8 mouse cellular contexts compared by ENCODE assay signal in genomic region chr8:111536031-111536977, GRCm38 (mm10). TPM values are rescaled to one million over a fixed set of nuclear protein-coding genes. Genes with fewer than 3 reads are reported as not detected.
A peak's percentile ranks its signal among the peaks of the same experiment; 100 is the strongest.
DNase-seq lines count a peak whose midpoint lies in the region; ATAC-seq and TF ChIP-seq lines count a peak whose summit lies in the region.

Gene Znrf1, plus strand, starts transcription at chr8:111536097.

- H3K4me2 ChIP-seq in heart, embryonic 12.5 days = peak within 1 kb of the TSS; percentile 91
- H3K4me2 ChIP-seq in kidney, embryonic 16.5 days (replicated peaks; ENCODE audit: low read depth, low read length) = peak within 1 kb of the TSS; percentile 88
- H3K4me2 ChIP-seq in liver, embryonic 12.5 days = peak within 1 kb of the TSS; percentile 99
- peak within 1 kb of the TSS; percentile 83 for H3K4me2 ChIP-seq in stomach, embryonic 15.5 days

- TF ChIP-seq POLR2A in brain, embryonic 14.5 days (IDR thresholded peaks at IDR 0.05; ENCODE audit: borderline replicate concordance, extremely low read depth, insufficient read depth, insufficient read length, poor library complexity, severe bottlenecking) = peak; percentile 79

- peak within 1 kb of the TSS; percentile 73 for H3K4me3 ChIP-seq in erythroblast, embryonic 14.5 days (replicated peaks)
- H3K4me3 ChIP-seq in heart, embryonic 12.5 days = peak within 1 kb of the TSS; percentile 95
- peak within 1 kb of the TSS; percentile 89 for H3K4me3 ChIP-seq in kidney, embryonic 16.5 days (ENCODE audit: low read length)
- H3K4me3 ChIP-seq in liver, embryonic 12.5 days = peak within 1 kb of the TSS; percentile 78
- peak within 1 kb of the TSS; percentile 94 for H3K4me3 ChIP-seq in stomach, embryonic 15.5 days (replicated peaks)

- H3K9me3 ChIP-seq in erythroblast, embryonic 14.5 days (ENCODE audit: control insufficient read depth, low read length) = no peaks in the 10 kb centered on the region
- H3K9me3 ChIP-seq in heart, embryonic 12.5 days (replicated peaks) = no peaks in the 10 kb centered on the region
- no peaks in the 10 kb centered on the region for H3K9me3 ChIP-seq in kidney, embryonic 16.5 days (ENCODE audit: low read length)
- no peaks in the 10 kb centered on the region for H3K9me3 ChIP-seq in liver, embryonic 12.5 days (replicated peaks)
- H3K9me3 ChIP-seq in stomach, embryonic 15.5 days = no peaks in the 10 kb centered on the region

- DNase-seq in CD4-positive, CD25-positive, alpha-beta regulatory T cell, adult 2 months (ENCODE audit: low read depth, low spot score) = peak; percentile 84
- DNase-seq in brain, embryonic 14.5 days (ENCODE audit: low read depth) = peak; percentile 90
- peak; percentile 57 to 68 for DNase-seq in natural killer cell, adult 2 months (ENCODE audit: low spot score in 2 of 2)

- peak; percentile 90 for ATAC-seq in heart, embryonic 12.5 days (ENCODE audit: insufficient number of reproducible peaks, low FRiP score)
- peak; percentile 95 for ATAC-seq in kidney, embryonic 16.5 days (ENCODE audit: low FRiP score, low TSS enrichment)
- ATAC-seq in liver, embryonic 12.5 days = peak; percentile 84
- ATAC-seq in stomach, embryonic 15.5 days (ENCODE audit: insufficient read depth, low FRiP score, low read depth) = peak; percentile 88

- peaks cover 16% of the 10 kb centered on the region for H3K27me3 ChIP-seq in erythroblast, embryonic 14.5 days (ENCODE audit: control insufficient read depth)
- H3K27me3 ChIP-seq in heart, embryonic 12.5 days (replicated peaks) = no peaks in the 10 kb centered on the region
- H3K27me3 ChIP-seq in kidney, embryonic 16.5 days (ENCODE audit: insufficient read depth, low read length) = no peaks in the 10 kb centered on the region
- H3K27me3 ChIP-seq in liver, embryonic 12.5 days (replicated peaks) = no peaks in the 10 kb centered on the region
- H3K27me3 ChIP-seq in stomach, embryonic 15.5 days (replicated peaks) = no peaks in the 10 kb centered on the region

- peak within 1 kb of the TSS; percentile 88 for H3K27ac ChIP-seq in heart, embryonic 12.5 days (ENCODE audit: poor library complexity, severe bottlenecking)
- H3K27ac ChIP-seq in kidney, embryonic 16.5 days (ENCODE audit: low read length) = peak within 1 kb of the TSS; percentile 93
- peak within 1 kb of the TSS; percentile 82 for H3K27ac ChIP-seq in liver, embryonic 12.5 days
- peak within 1 kb of the TSS; percentile 91 for H3K27ac ChIP-seq in stomach, embryonic 15.5 days

- under 1% methylated on average over 79 of the region's 100 CpGs for WGBS in heart, embryonic 12.5 days
- under 1% methylated on average over 55 of the region's 100 CpGs for WGBS in kidney, embryonic 16.5 days
- WGBS in liver, embryonic 12.5 days (ENCODE audit: insufficient replicate concordance) = under 1% methylated on average over 66 of the region's 100 CpGs
- WGBS in stomach, embryonic 15.5 days = under 1% methylated on average over 67 of the region's 100 CpGs

- peak; percentile 45; the same call in 1 of the 2 replicates for TF ChIP-seq CTCF in brain, embryonic 14.5 days (IDR thresholded peaks at IDR 0.05; ENCODE audit: borderline replicate concordance, extremely low read depth, insufficient read depth, insufficient read length)

- H3K4me1 ChIP-seq in erythroblast, embryonic 14.5 days (ENCODE audit: control insufficient read depth) = peaks cover 34% of the 10 kb centered on the region
- peaks cover 37% of the 10 kb centered on the region for H3K4me1 ChIP-seq in heart, embryonic 12.5 days (replicated peaks)
- H3K4me1 ChIP-seq in kidney, embryonic 16.5 days (ENCODE audit: insufficient read depth, low read length) = peaks cover 27% of the 10 kb centered on the region
- peaks cover 43% of the 10 kb centered on the region for H3K4me1 ChIP-seq in liver, embryonic 12.5 days
- H3K4me1 ChIP-seq in stomach, embryonic 15.5 days = peaks cover 31% of the 10 kb centered on the region

- peak within 1 kb of the TSS; percentile 89 for H3K9ac ChIP-seq in heart, embryonic 12.5 days
- peak within 1 kb of the TSS; percentile 96 for H3K9ac ChIP-seq in kidney, embryonic 16.5 days (replicated peaks; ENCODE audit: low read length)
- H3K9ac ChIP-seq in liver, embryonic 12.5 days = peak within 1 kb of the TSS; percentile 85
- H3K9ac ChIP-seq in stomach, embryonic 15.5 days = peak within 1 kb of the TSS; percentile 93

- H3K36me3 ChIP-seq in erythroblast, embryonic 14.5 days (ENCODE audit: control insufficient read depth) = no peaks in the 10 kb centered on the region
- no peaks in the 10 kb centered on the region for H3K36me3 ChIP-seq in heart, embryonic 12.5 days
- H3K36me3 ChIP-seq in kidney, embryonic 16.5 days (ENCODE audit: insufficient read depth, low read length) = no peaks in the 10 kb centered on the region
- H3K36me3 ChIP-seq in liver, embryonic 12.5 days = no peaks in the 10 kb centered on the region
- H3K36me3 ChIP-seq in stomach, embryonic 15.5 days = no peaks in the 10 kb centered on the region

RNA-seq across cellular contexts. Expression of gene Znrf1, which starts in this region (rescaled TPM):
- 237 and 293 TPM in 2 replicates for polyA plus RNA-seq in brain, embryonic 14.5 days (2012; rRNA removed)
- 0.85 and 1.6 TPM in 2 replicates for polyA plus RNA-seq in erythroblast, embryonic 14.5 days (2012)
- 33.1 and 35.1 TPM in 2 replicates for polyA plus RNA-seq in heart, embryonic 12.5 days (2016; fragmentation: Nextera tagmentation; extraction: Ambion mirVana)
- polyA plus RNA-seq in kidney, embryonic 16.5 days (2015; fragmentation: Nextera tagmentation; extraction: Ambion mirVana) = 19.8 and 19.9 TPM in 2 replicates
- 17.3 and 18.3 TPM in 2 replicates for polyA plus RNA-seq in liver, embryonic 12.5 days (2016; fragmentation: Nextera tagmentation; extraction: Ambion mirVana)
- polyA plus RNA-seq in stomach, embryonic 15.5 days (2015; fragmentation: Nextera tagmentation; extraction: Ambion mirVana) = 31.1 and 32.9 TPM in 2 replicates

Comparison
In these comparisons a context has a peak if more than half of its experiments do, and no peak if none do; other contexts are left out.
1. Peak in every context shown above with its lines: DNase-seq, ATAC-seq, H3K4me3 ChIP-seq and H3K27ac ChIP-seq.